Mouse (Mus musculus) cerebellum, adult 9-10 months (tissue): ENCODE data around the gene Ubb.

Experiments used
- DNase-seq: peaks from one replicate; pipeline ENCODE4 v3.0.0; 2022

Ubb gene

DNA sequence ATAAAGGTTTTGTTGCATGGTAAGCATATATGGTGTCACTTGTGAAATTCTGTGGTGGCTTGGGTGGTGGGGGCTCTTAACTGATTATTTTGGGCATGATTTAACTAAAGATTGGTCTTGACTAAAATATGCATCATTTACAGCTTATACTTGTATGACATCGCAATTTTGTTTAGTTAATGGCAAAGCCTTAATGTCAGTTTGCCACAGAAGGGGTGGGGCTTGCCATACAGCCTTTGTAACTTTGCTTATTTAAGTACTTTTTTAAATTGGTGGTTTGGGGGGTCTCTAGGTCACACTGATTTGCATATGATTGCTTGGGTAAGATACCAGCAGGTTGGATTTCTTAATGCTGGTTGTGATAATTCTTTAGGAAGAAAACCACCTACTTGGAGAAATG, 2.2 kb downstream of the Ubb start:
- peak; percentile 31 for DNase-seq

DNA sequence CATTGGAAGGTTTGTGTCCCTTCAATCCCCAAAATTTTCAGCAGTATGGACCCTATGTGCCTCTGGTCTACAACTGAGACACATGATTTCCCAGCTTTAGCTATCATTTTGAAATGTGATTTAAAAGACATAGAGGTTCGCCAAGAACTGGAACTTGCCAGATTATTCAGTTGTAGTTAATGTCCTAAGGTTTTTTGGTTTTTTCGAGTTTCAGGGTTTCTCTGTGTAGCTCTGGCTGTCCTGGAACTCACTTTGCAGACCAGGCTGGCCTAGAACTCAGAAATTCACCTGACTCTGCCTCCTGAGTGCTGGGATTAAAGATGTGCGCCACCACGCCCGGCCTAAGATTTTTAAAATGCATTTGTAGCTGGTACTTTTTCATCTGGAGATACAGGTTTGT, 2.7 kb downstream of the Ubb start:
- no peak for DNase-seq

DNA sequence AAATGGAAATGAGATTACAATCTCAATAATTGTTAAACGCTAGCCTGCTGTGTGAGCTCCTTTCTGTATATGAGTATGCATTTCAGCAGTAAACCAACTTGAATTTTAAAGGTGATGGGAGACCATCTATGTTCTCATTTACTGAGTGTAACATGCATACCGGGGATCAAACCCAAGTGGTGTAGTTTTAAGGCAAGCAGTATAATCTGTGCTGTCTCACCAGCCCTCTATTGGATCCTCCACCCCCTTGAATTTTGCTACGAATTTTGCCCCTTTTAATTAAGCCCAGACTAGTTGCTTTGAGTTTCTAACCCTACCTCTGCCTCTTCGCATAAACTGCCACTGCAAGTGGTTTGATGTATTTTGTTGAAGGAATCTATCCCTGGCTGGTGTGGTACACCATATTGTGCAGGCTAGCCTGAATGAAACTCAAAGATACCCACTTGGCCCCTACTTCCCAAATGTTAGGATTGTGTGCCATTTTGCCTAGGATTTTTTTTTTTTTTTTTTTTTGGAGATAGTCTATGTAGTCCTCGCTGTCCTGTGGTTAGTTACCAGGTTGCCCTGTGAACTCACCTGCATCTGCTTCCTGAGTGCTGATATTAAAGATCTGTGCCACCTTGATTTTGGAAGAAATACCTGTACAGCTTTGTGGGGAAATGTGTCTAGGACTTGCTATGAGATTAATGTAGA, 3.3 kb downstream of the Ubb start:
- DNase-seq = no peak

DNA sequence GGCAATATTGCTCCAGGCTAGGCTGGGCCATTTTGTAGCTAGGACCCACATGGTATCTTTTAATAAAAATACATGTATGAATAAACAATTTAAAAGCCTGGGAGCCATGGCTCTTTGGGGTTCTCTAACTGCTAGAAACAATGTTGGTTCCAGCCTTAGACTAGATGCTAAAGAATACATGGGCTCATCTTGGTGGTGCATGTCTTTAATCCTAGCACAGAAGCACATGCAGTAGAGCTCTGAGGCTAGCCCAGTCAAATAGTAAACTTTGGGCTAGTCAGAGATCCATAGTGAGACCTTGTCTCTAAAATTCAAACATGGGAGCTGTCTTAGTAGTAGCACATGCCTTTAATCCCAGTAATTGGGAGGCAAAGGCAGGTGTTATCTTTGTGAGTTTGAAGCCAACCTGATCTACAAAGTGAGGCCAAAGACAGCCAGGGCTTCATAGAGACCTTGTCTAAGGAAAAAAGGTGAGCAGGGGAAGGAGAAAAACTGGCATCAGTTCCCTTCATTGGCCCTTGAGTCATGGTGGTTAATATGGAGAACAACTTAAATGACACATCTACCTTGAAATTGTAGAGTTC, 4.1 kb downstream of the Ubb start:
- peak; percentile 11 for DNase-seq

DNA sequence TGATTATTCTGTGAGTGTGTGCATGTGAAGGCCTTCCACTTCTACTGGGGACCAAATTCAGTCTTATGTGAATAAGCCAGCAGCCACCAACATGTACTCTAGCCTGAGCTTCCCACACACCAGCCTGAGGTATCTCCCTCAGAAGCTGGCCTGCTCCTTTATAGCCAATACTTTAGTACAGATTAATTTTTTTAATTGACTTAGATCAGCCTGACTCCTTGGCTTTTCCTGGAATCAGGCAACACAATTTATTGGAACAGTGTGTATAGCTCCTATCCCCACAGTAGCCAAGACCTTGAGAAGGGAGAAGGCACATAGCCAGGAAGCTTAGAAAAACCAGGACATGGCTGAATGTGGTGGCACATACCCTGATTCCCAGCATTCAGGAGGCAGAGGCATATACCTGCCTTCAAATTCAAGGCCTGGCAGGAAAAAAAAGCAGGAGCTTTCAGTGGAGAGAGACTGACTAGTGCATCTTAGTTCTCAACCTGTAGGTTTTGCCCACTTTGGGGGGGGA, 5.0 kb downstream of the Ubb start:
- peak; percentile 34 for DNase-seq

DNA sequence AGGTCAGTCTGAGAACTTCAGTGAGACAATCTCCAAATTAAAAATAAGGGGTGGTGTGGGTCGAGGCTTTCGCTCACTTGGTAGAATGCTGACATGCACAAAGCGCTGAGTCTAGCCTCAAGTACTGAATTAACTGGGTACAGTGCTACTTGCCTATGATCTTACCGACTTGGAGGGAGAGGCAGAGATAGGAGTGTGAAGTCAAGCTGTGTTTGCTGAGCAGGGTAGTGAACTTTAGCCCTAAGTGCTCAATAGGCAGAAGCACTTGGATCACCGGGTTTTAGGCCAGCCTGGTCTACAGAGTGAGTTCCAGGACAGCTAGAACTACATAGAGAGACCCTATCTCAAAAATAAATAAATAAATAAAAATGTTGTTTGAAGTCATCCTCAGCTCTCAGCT, 6.2 kb downstream of the Ubb start:
- no peak for DNase-seq

DNA sequence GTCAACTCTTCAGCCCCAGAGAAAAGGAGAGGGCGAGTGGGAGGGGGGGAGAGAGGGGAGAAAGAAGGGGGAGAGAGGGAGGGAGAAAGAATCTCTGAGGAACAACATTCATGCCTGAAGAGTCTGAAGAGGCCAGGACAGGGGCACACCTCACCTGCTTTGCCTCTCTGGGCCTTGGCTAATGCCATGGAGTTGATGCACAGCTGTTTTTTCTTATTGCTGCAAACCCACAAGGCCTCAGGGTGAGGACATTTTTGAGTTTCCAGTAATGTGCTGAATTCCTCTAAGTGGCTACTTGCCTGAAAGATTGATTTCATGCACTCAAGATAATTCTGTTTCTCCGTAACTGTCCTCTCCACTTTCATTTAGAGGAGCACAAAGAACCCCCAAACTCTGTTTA, 7.2 kb downstream of the Ubb start:
- DNase-seq = no peak

DNA sequence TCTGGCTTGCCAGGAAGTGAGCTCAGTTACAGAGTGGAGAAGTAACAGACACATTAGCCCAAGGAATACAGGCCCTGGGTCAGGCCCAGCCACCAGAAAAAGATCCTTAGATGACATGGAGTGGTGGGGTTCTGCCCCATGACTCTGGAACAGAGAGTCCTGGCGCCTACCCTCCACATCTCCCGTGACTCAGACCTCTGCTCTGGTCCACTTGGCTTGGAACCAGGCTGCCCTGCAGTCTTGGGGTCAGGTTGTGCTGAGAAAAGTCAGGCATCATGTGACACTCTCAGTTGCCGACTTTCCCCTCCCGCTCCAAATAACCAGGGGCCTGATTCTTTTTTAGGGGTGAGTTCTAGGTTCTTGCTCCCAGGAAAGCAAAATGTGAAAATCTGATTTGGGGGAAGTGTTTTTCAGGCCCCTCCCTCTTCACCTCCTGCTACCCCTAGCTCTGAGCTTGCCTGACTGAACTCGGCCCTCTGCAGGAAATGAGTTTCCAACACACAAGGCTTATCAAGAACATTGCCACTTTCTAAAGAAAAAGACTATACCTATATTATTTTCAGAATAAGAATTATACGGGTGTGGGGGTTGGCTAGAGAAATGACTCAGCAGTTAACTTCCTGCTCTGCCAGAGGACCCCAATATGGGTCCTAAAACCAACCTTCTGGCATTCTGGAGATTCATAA, 8.1 kb downstream of the Ubb start:
- DNase-seq = peak; percentile 27

DNA sequence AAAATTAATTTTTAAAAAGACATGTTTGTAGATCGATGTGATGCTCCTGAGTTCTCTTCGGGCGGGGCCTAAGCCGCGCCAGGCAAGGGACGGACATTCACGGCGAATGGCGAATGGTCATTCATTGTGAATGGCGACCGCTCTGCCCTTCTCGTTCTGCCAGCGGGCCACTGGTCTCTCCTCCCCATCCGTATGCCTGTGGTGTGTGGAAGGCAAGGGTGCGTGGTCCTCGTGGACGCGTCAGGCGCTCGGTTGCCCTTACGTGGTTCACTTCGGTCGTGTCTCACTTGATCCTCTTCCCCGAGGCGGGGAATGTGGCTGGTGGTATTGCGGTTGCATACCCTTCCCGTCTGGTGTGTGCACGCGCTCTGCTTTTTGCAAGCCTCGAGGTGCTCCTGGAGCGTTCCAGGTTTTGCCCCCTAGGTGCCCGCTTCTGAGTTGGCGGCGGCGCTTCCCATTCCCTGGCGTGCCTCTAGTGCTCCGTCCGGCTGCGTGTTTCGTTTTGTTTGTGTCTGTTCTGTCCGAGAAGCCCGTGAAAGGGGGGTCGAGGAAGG, 9.6 kb downstream of the Ubb start:
- peak; percentile 19 for DNase-seq

DNA sequence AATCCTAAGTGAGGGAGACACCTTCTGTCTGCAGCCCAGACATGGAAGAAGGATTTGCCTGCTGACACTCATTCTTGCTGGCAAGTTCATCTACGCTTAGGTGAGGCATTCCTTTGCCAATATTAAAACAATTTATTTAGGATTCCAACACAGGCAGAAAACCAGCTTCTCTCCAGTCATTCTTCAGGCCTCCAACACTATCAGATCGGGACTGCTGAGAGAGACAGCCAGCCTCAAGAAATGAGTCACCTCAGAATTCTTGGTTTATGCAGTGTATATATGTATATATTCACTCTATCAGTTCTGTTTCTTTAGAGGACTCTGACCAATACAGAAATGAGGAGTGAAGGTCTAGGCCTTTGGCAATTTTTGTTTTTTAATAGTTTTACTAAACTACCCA, 12.6 kb downstream of the Ubb start:
- no peak for DNase-seq

DNA sequence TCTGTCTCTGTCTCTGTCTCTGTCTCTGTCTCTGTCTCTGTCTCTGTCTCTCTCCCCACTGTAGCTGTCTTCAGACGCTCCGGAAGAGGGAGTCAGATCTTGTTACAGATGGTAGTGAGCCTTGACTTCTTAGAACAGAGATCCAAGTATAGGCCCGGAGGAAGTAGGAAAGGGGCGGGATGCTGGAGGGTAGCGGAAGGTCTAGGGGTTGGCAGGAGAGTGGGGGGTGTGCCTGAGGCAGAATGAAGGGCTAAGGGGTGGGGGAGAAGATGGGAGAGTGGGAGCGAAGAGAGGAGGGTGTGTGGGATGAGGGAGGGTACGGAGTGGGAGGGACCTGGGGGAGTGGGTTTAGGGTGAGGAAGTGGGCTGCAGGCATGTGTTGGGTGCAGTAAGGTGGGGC, 14.8 kb downstream of the Ubb start:
- DNase-seq = no peak

DNA sequence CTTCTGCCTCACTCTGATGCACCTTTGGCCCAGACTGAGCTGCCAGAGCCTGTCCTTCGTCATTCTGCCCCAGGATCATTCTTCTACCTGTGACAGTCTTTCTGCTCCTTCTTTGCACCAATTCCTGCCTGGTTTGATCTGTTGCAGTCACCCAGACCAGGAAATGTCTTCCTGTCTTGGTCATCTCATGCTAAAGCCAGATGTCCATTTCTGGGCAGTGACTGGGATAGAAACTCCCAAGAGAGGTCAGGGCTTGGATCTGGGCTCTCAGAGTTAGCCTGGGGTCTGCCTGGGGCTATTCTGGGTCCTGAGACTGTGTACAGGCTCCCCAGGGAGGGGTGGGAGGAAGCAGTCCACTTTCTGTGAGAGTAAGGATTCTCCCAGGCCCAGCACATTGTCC, 15.2 kb downstream of the Ubb start:
- DNase-seq = no peak

DNA sequence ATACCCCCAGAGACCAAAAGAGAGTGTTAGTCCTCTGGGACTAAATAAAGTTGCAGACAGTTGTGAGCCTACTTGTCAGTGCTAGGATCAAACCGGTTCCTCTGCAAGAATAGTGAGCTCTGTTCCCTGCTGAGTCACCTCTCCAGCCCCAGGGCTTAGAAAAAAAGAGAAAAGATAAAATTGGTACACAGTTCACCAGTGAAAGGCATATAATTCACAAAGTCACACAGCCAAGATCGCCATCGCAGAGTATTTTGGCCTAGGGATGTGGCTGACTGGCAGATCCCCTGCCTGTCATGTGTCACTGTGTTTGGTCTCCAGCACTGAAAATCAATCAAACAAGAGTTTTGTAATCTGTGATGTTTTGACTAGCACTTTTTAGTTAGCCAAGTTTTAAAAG, 17.3 kb downstream of the Ubb start:
- DNase-seq = no peak

DNA sequence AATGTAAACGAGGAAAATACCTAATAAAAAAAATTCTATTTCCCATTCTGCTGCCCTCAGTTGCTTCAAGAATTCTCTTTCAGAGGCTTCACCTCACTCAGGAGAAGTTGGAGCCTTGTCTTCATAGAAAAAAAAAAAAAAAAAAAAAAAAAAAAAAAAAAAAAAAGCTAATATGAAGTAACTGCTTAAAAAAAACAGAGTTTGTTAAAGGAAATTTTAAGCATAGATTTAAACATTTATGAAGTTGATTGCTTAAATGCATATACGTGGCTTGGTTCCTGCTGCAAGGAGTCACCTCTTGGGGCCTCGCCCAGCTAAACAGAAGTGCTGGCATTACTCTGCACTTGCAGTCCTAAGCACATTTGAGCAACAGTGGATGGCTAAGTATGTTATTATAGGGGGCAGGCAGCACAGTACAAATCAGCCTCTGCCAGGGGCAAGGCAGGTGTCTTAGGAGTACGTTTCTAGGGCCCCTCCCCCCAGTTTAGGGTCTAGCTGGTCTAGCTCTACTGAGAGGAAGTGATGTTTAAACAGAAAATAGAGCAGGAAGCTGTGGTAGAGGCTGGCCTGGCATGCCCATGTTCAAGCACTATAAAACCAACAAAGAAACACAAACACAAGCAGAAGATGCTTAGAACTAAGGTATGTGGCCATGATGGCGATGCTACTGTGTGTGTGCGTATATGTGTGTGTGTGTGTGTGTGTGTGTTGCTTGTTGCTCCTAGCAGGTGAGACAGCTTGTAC, 23.2 kb downstream of the Ubb start, which contains the start of gene Trpv2:
TSS of gene Trpv2 (plus strand) at position 528 of the 744 bp plus-strand sequence.
- no peak for DNase-seq

DNA sequence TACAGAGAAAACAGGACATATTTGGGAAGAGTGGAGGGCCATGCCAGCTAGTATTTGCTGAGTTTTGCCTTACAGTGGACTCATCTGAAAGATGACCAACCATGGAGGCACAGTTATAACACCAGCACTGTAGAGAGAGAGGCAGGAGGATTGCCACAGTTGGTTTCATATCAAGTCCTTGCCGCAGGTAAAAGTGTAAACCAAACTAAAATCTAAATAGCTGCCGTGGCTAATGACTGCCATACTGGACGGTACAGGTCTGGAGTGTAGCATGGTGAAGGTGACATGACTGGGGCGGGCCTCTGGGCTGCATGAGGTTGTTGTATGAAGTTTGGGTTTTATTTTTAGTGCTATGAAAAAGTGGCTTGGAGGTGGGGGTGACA, 23.7 kb downstream of the Ubb start:
- DNase-seq = no peak

DNA sequence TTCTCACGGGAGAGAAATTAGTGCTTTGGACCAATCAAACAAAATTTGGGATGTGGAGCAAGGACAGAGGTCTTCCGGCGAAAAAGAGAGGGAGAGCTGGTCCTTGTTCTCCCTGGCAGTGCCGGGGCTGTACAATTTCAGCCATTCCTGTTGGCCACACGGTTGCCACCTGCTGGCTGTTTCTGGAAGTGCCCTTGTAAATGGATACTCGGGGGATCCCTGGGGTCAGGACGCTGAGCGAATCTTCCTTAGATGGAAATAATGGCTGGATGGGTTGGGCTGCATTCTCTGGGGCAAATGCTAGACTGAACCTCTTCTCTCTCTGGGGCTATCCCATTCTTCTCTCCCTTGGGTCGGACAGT, 24.3 kb downstream of the Ubb start:
- peak; percentile 94 for DNase-seq

DNA sequence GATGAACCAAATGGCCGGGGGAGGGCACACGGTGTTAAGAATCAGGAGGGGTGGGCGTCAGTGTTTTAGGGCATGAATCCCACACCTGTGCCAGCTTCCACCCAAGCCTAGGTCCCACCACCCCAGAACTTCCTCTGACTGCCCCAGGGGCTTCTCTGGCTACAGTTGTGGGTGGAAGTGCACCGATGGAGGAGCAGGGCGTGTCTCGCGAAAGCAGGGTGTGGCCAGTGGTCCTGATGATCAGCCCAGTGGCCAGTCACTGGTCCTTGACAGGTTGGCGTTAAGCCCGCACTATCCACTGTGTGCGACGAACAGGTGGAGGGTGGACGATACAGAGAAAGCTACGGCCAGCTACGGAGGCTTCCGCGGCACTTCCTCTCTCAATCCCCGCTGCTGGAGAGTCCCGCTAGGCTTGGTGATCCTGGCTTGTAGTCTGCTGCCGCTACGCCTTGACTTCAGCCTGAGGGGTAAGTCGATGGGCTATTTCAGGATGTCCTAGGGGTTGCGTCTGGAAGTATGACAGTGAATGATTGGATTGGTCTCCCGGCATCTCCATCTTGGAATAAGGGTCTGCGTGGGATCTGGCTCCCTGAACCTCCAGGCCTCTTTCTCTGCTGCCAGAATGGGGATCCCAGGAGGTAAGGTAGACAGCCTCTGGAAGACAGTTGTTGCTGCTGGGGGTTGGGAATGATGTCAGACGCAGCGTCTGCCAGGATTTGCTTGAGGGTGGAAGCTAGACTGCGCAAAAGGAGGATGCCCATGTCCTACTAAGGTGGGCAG, 24.9 kb downstream of the Ubb start:
- peak; percentile 84 for DNase-seq

DNA sequence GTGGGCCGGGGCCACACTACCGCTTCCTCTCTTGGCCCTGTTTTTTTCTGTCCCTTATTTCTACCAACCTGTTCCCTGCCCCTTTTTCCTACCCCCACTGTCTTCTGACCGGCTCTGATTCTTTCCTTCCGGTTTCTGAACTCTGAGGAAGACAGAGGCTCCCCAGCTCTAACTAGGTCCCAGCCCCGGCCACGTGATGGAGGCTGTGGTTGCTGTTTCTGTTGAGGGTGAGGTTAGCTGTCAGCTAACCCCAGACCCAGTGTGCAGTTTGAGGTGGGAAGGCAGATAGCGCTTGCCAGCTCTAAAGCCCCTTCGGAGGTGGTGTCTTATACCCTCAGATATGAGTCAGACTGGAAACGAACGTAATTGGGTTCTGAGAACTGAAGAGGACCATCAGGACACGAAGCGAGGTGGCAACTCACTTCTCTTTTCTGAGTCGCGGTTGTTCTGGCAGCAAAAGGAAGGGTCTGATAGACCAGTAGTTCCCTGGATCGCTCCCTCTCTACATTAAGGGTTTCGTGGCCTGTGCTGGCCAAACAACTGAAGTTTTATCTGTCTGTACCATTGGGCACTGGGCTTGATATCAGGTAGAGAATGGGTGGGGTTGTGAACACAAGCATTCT, 25.7 kb downstream of the Ubb start:
- DNase-seq = no peak

DNA sequence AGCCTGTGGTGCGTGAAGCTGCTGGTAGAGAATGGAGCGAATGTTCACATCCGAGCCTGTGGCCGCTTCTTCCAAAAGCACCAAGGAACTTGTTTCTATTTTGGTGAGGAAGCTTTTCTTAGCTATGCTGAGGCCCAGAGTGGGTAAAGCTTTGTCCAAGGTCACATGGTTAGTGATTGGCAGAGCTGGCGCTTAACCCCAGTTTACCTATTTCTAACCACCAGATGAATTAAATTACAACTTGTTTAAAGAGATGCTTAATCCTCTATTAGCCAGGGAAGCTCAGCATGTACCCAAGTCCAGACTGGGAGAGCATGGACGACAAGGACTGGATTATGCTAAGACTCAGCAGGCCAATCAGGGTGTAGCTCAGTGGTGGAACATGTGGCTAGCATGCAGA, 32.1 kb downstream of the Ubb start:
- DNase-seq = no peak

DNA sequence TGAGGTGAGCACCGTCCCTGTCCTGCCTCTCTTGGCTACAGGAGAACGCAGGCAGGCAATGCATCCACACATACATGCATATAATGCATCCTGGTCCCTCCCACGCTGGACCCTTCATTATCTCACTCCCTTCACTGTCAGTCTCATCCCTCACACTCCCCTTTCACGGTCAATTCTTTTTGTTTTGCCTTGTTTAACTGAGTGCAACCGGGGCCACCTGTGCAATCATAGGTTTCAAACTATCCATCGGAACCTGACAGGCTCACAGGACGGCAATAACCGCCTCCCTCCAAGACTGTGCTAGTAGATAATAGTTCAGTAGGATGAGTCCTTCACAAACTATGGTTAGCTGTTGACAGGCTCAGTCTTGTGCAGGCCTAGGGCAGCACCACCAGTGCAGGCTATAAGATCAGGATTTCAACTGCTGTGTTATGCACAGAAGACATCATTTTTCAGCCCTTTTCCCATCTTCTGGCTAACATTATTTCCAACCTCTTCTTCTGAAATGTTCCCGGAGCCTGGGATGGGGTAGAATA, 33.8 kb downstream of the Ubb start:
- DNase-seq = no peak

DNA sequence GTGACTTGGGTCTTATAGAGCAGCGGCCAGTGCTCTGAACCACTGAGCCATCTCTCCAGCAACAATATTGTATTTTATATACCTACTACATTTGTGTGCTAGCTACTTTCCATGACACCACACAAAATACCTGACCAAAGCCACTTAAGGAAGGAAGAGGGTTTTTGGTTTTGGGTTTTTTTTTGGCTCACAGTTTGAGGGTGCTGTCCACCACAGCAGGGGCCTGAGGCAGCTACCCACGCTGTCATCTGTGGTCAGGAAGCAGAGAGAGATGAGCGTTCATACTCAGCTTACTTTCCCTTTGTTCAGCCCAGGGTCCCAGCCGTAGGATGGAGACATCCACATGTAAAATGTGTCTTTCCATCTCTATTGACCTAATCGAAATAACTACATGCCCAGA, 36.1 kb downstream of the Ubb start:
- DNase-seq = no peak

DNA sequence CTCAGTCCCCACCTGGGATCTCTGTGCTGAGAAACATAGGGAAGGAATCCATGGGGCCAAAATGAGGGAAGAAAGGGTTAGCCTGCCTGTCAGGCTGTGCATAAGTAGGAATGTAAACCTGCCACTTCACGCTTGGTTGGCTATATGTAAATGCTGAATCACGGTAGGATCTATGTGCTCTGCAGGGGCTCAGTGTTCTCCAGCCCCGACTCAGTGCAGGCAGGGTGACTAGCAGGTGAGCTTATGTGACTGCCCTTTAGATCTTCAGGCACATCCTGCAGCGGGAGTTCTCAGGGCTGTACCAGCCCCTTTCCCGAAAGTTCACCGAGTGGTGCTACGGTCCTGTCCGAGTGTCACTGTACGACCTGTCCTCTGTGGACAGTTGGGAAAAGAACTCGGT, 38.4 kb downstream of the Ubb start:
- DNase-seq = no peak
